Mouse (Mus musculus): Measurements from ENCODE around the gene Tbc1d4. TPM values are rescaled to one million over a fixed set of nuclear protein-coding genes. Genes with fewer than 3 reads are reported as not detected.

Tbc1d4 gene
- polyA plus RNA-seq, 1 experiment from 2014 or later = 6.4 TPM

- H3K27me3 ChIP-seq (ENCODE audit: control insufficient read depth, insufficient read depth, low read length) = no peaks in the 10 kb centered on the region
- 91% methylated on average over 13 of the region's 13 CpGs for WGBS
- no peaks in the 10 kb centered on the region for H3K36me3 ChIP-seq (ENCODE audit: control insufficient read depth, insufficient read depth, low read length)
- H3K9me3 ChIP-seq (ENCODE audit: control insufficient read depth, low read length) = no peaks in the 10 kb centered on the region
- H3K4me2 ChIP-seq (ENCODE audit: low read depth) = no peak overlapping the region
- no peak overlapping the region for H3K9ac ChIP-seq (ENCODE audit: low read length)
- no peak overlapping the region for H3K4me3 ChIP-seq (ENCODE audit: low read depth, low read length)
- no peaks in the 10 kb centered on the region for H3K4me1 ChIP-seq (ENCODE audit: control insufficient read depth, insufficient read depth, low read length)
- DNase-seq (ENCODE audit: low spot score) = no peak
- ATAC-seq (ENCODE audit: insufficient read depth, low FRiP score, low TSS enrichment) = no peak
- no peak overlapping the region for H3K27ac ChIP-seq (ENCODE audit: low read depth, low read length)
These were observed 104.4 kb downstream of the Tbc1d4 start for GRCm38 (mm10) chr14:101504473-101505200.

GRCm38 (mm10) chr14:101503168-101503961, 105.6 kb downstream of the Tbc1d4 start:
- no peak overlapping the region for H3K4me2 ChIP-seq (ENCODE audit: low read depth)
- H3K36me3 ChIP-seq (ENCODE audit: control insufficient read depth, insufficient read depth, low read length) = no peaks in the 10 kb centered on the region
- ATAC-seq (ENCODE audit: insufficient read depth, low FRiP score, low TSS enrichment) (no peak), DNase-seq (ENCODE audit: low spot score) (no peak)
- H3K9ac ChIP-seq (ENCODE audit: low read length) = no peak overlapping the region
- H3K9me3 ChIP-seq (ENCODE audit: control insufficient read depth, low read length) = no peaks in the 10 kb centered on the region
- H3K27me3 ChIP-seq (ENCODE audit: control insufficient read depth, insufficient read depth, low read length) = no peaks in the 10 kb centered on the region
- no peaks in the 10 kb centered on the region for H3K4me1 ChIP-seq (ENCODE audit: control insufficient read depth, insufficient read depth, low read length)
- no peak overlapping the region for H3K4me3 ChIP-seq (ENCODE audit: low read depth, low read length)
- WGBS = 83% methylated on average over 3 of the region's 3 CpGs
- no peak overlapping the region for H3K27ac ChIP-seq (ENCODE audit: low read depth, low read length)

GRCm38 (mm10) chr14:101501868-101502267, 107.1 kb downstream of the Tbc1d4 start:
- Histone ChIP-seq H3K27ac (ENCODE audit: low read depth, low read length) (no peak overlapping the region), H3K9me3 (ENCODE audit: control insufficient read depth, low read length) (no peaks in the 10 kb centered on the region), H3K9ac (ENCODE audit: low read length) (no peak overlapping the region), H3K36me3 (ENCODE audit: control insufficient read depth, insufficient read depth, low read length) (no peaks in the 10 kb centered on the region), H3K4me3 (ENCODE audit: low read depth, low read length) (no peak overlapping the region), H3K27me3 (ENCODE audit: control insufficient read depth, insufficient read depth, low read length) (no peaks in the 10 kb centered on the region), H3K4me2 (ENCODE audit: low read depth) (no peak overlapping the region), H3K4me1 (ENCODE audit: control insufficient read depth, insufficient read depth, low read length) (no peaks in the 10 kb centered on the region)
- ATAC-seq (ENCODE audit: insufficient read depth, low FRiP score, low TSS enrichment) = no peak
- WGBS = 91% methylated on average over 6 of the region's 6 CpGs
- no peak for DNase-seq (ENCODE audit: low spot score)

- H3K9me3 ChIP-seq (ENCODE audit: control insufficient read depth, low read length) = no peaks in the 10 kb centered on the region
- no peaks in the 10 kb centered on the region for H3K27me3 ChIP-seq (ENCODE audit: control insufficient read depth, insufficient read depth, low read length)
- 86% methylated on average over 11 of the region's 11 CpGs for WGBS
- no peak overlapping the region for H3K9ac ChIP-seq (ENCODE audit: low read length)
- H3K4me2 ChIP-seq (ENCODE audit: low read depth) = no peak overlapping the region
- no peak for ATAC-seq (ENCODE audit: insufficient read depth, low FRiP score, low TSS enrichment)
- H3K36me3 ChIP-seq (ENCODE audit: control insufficient read depth, insufficient read depth, low read length) = no peaks in the 10 kb centered on the region
- no peaks in the 10 kb centered on the region for H3K4me1 ChIP-seq (ENCODE audit: control insufficient read depth, insufficient read depth, low read length)
- no peak for DNase-seq (ENCODE audit: low spot score)
- no peak overlapping the region for H3K27ac ChIP-seq (ENCODE audit: low read depth, low read length)
- H3K4me3 ChIP-seq (ENCODE audit: low read depth, low read length) = no peak overlapping the region
These were observed 107.5 kb downstream of the Tbc1d4 start for GRCm38 (mm10) chr14:101501452-101501851.

- WGBS = 77% methylated on average over 11 of the region's 11 CpGs
- Histone ChIP-seq H3K4me2 (ENCODE audit: low read depth) (no peak overlapping the region), H3K27ac (ENCODE audit: low read depth, low read length) (no peak overlapping the region), H3K27me3 (ENCODE audit: control insufficient read depth, insufficient read depth, low read length) (no peaks in the 10 kb centered on the region), H3K36me3 (ENCODE audit: control insufficient read depth, insufficient read depth, low read length) (no peaks in the 10 kb centered on the region), H3K9me3 (ENCODE audit: control insufficient read depth, low read length) (no peaks in the 10 kb centered on the region), H3K4me1 (ENCODE audit: control insufficient read depth, insufficient read depth, low read length) (no peaks in the 10 kb centered on the region), H3K4me3 (ENCODE audit: low read depth, low read length) (no peak overlapping the region), H3K9ac (ENCODE audit: low read length) (no peak overlapping the region)
- ATAC-seq (ENCODE audit: insufficient read depth, low FRiP score, low TSS enrichment) (no peak), DNase-seq (ENCODE audit: low spot score) (no peak)
These were observed 108.2 kb downstream of the Tbc1d4 start for GRCm38 (mm10) chr14:101500826-101501225.

GRCm38 (mm10) chr14:101499838-101500237, 109.2 kb downstream of the Tbc1d4 start:
- Histone ChIP-seq H3K4me3 (ENCODE audit: low read depth, low read length) (no peak overlapping the region), H3K36me3 (ENCODE audit: control insufficient read depth, insufficient read depth, low read length) (no peaks in the 10 kb centered on the region), H3K9ac (ENCODE audit: low read length) (no peak overlapping the region), H3K4me1 (ENCODE audit: control insufficient read depth, insufficient read depth, low read length) (no peaks in the 10 kb centered on the region), H3K4me2 (ENCODE audit: low read depth) (no peak overlapping the region), H3K27ac (ENCODE audit: low read depth, low read length) (no peak overlapping the region), H3K9me3 (ENCODE audit: control insufficient read depth, low read length) (no peaks in the 10 kb centered on the region), H3K27me3 (ENCODE audit: control insufficient read depth, insufficient read depth, low read length) (no peaks in the 10 kb centered on the region)
- ATAC-seq (ENCODE audit: insufficient read depth, low FRiP score, low TSS enrichment) (no peak), DNase-seq (ENCODE audit: low spot score) (no peak)
- 100% methylated on average over 1 of the region's 1 CpGs for WGBS

- no peaks in the 10 kb centered on the region for H3K9me3 ChIP-seq (ENCODE audit: control insufficient read depth, low read length)
- no peak overlapping the region for H3K4me3 ChIP-seq (ENCODE audit: low read depth, low read length)
- WGBS = 55% methylated on average over 15 of the region's 15 CpGs
- H3K27me3 ChIP-seq (ENCODE audit: control insufficient read depth, insufficient read depth, low read length) = no peaks in the 10 kb centered on the region
- H3K4me2 ChIP-seq (ENCODE audit: low read depth) = no peak overlapping the region
- no peaks in the 10 kb centered on the region for H3K36me3 ChIP-seq (ENCODE audit: control insufficient read depth, insufficient read depth, low read length)
- ATAC-seq (ENCODE audit: insufficient read depth, low FRiP score, low TSS enrichment) (no peak; the same call in 1 of the 2 replicates), DNase-seq (ENCODE audit: low spot score) (no peak)
- no peaks in the 10 kb centered on the region for H3K4me1 ChIP-seq (ENCODE audit: control insufficient read depth, insufficient read depth, low read length)
- no peak overlapping the region for H3K27ac ChIP-seq (ENCODE audit: low read depth, low read length)
- H3K9ac ChIP-seq (ENCODE audit: low read length) = no peak overlapping the region
These were observed 120.7 kb downstream of the Tbc1d4 start for GRCm38 (mm10) chr14:101488264-101488810.

GRCm38 (mm10) chr14:101486550-101486949, 122.4 kb downstream of the Tbc1d4 start:
- H3K36me3 ChIP-seq (ENCODE audit: control insufficient read depth, insufficient read depth, low read length) = no peaks in the 10 kb centered on the region
- WGBS = 62% methylated on average over 3 of the region's 3 CpGs
- no peaks in the 10 kb centered on the region for H3K4me1 ChIP-seq (ENCODE audit: control insufficient read depth, insufficient read depth, low read length)
- ATAC-seq (ENCODE audit: insufficient read depth, low FRiP score, low TSS enrichment) (no peak), DNase-seq (ENCODE audit: low spot score) (no peak)
- H3K9ac ChIP-seq (ENCODE audit: low read length) = no peak overlapping the region
- no peak overlapping the region for H3K4me3 ChIP-seq (ENCODE audit: low read depth, low read length)
- H3K4me2 ChIP-seq (ENCODE audit: low read depth) = no peak overlapping the region
- H3K27me3 ChIP-seq (ENCODE audit: control insufficient read depth, insufficient read depth, low read length) = no peaks in the 10 kb centered on the region
- H3K9me3 ChIP-seq (ENCODE audit: control insufficient read depth, low read length) = no peaks in the 10 kb centered on the region
- no peak overlapping the region for H3K27ac ChIP-seq (ENCODE audit: low read depth, low read length)

All from neural tube, embryonic 11.5 days (tissue).